In the genomic region with DNA sequence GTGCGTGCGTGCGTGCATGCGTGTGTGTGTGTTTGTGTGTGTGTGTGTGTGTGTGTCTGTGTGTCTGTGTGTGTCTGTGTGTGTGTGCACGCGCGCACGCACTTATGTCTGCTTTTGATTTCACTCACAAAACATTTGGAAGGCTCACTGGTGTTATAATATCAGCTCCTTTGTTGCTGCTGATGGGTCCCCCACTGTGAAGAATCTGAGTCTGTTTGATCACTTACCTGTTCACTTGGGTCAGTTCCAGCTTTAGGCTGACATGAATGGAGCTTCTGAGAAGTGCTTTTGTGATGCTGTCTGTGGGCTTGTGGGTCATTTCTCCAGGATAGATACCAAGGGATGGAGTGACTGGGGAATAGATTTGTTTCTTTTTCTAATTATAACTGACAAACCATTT, we compare ENCODE assay signal across 30 mouse cellular contexts. TPM values are rescaled to one million over a fixed set of nuclear protein-coding genes. Genes with fewer than 3 reads are reported as not detected.
"Had no signal": no experiment of that assay in that cellular context is flagged by ENCODE, and none has a peak within 500 bp of the region (broad histone marks: within the 10 kb centered on the region; RNA-seq: fewer than 3 reads in every experiment).

No protein-coding gene starts in this region.

- H3K4me3 ChIP-seq: heart, adult 2 months; heart, embryonic 10.5 days; heart, embryonic 12.5 days; hindbrain, embryonic 13.5 days; hindbrain, embryonic 15.5 days; intestine, embryonic 15.5 days; layer of hippocampus, adult 2 months; left cerebral cortex, adult 2 months; limb, embryonic 13.5 days; limb, embryonic 15.5 days; liver, embryonic 12.5 days had no signal

- ATAC-seq: inflammation-experienced regulatory T-cells, adult 6 months; intestine, embryonic 15.5 days; intestine, postnatal 0 days; liver, embryonic 12.5 days had no signal

- H3K4me1 ChIP-seq: heart, embryonic 10.5 days; heart, embryonic 12.5 days; hindbrain, embryonic 13.5 days; hindbrain, embryonic 15.5 days; intestine, embryonic 15.5 days; limb, embryonic 15.5 days; liver, embryonic 12.5 days had no signal

- H3K36me3 ChIP-seq: intestine, embryonic 15.5 days; liver, embryonic 12.5 days had no signal

- H3K9ac ChIP-seq: heart, embryonic 12.5 days; hindbrain, embryonic 13.5 days; hindbrain, embryonic 15.5 days; intestine, embryonic 15.5 days; limb, embryonic 13.5 days; limb, embryonic 15.5 days; liver, embryonic 12.5 days; liver, embryonic 14.5 days had no signal

- H3K9me3 ChIP-seq: heart, embryonic 10.5 days; heart, embryonic 12.5 days; hindbrain, embryonic 13.5 days; hindbrain, embryonic 15.5 days; intestine, embryonic 15.5 days; limb, embryonic 13.5 days; limb, embryonic 15.5 days; liver, embryonic 12.5 days had no signal

- DNase-seq: gastrocnemius, postnatal 14 days; gastrocnemius, postnatal 36 days; heart, adult 2 months; heart, postnatal 10 days; heart, postnatal 4 days; kidney, adult 18-20 months; kidney, adult 8-10 months; kidney, postnatal 10 days; kidney, postnatal 4 days had no signal

- H3K27me3 ChIP-seq: heart, embryonic 12.5 days; hindbrain, embryonic 13.5 days; hindbrain, embryonic 15.5 days; intestine, embryonic 15.5 days; limb, embryonic 13.5 days; limb, embryonic 15.5 days; liver, embryonic 12.5 days had no signal

- H3K4me2 ChIP-seq: heart, embryonic 12.5 days; hindbrain, embryonic 13.5 days; hindbrain, embryonic 15.5 days; intestine, embryonic 15.5 days; limb, embryonic 13.5 days; limb, embryonic 15.5 days; liver, embryonic 12.5 days had no signal

- H3K27ac ChIP-seq: heart, adult 2 months; heart, embryonic 10.5 days; hindbrain, embryonic 13.5 days; hindbrain, embryonic 15.5 days; intestine, embryonic 15.5 days; layer of hippocampus, adult 2 months; left cerebral cortex, adult 2 months; limb, embryonic 13.5 days; limb, embryonic 15.5 days; liver, embryonic 12.5 days; liver, embryonic 14.5 days had no signal

RNA-seq across cellular contexts. Expression of a gene that starts 48.9 kb away (rescaled TPM):
- total RNA-seq: gastrocnemius, adult 8-10 months; gastrocnemius, postnatal 14 days; heart, adult 2 months; heart, postnatal 10 days; heart, postnatal 25 days; heart, postnatal 4 days; layer of hippocampus, adult 2 months; layer of hippocampus, postnatal 10 days; layer of hippocampus, postnatal 25 days; left cerebral cortex, adult 2 months; left cerebral cortex, postnatal 14 days; left cerebral cortex, postnatal 36 days had no signal
- polyA plus RNA-seq: heart, adult 2 months; heart, embryonic 14.5 days; hindbrain, embryonic 11.5 days; hindbrain, embryonic 13.5 days; inflammation-experienced regulatory T-cells, adult 6 months had no signal
